Mouse (Mus musculus) lung, adult 2 months (tissue): ENCODE results near the gene Atp6v0b.

Source experiments
- CTCF ChIP-seq: fragments of 200-500 bp; IDR thresholded peaks from 2 replicates; pipeline ENCODE4 v1.5.1; 2011; ENCODE audit warnings: mild to moderate bottlenecking, low read length, control low read depth; ENCODE audit not compliant: insufficient read depth
- POLR2A ChIP-seq: fragments of 200-500 bp; IDR thresholded peaks from 2 replicates; pipeline ENCODE4 v1.6.1; 2011; ENCODE audit warnings: low read depth, mild to moderate bottlenecking, control low read depth, low read length, borderline replicate concordance; ENCODE audit errors: extremely low read depth

DNA sequence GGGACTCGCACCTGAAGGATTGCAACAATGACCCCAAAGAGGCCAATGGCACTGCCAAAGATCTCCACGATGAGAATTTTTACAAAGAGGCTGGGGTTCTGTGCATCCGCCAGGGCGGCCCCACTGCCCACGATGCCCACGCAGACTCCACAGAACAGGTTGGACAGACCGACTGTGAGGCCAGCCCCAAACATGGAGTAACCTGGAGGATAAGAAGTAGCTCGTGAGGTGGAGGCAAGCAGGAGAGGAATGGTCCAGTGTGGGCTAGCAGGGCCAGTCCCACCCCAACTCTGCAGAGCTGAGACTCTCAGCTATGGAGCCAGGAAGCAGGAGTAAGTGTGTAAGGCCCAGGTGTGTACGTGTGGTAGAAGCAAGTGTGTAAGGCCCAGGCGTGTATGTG lies 2.0 kb downstream of the Atp6v0b start:
- TF ChIP-seq CTCF (no peak), POLR2A (no peak)
